Mouse (Mus musculus): ENCODE measurements at regions not wholly inside any gene's neighbourhood (a gene's known extent, or its start where the extent isn't known, plus 50 kb on each side); places are given as distances from the start of the nearest gene placed in this dataset.

- in situ Hi-C loops (cut with MseI, MboI) = no loop called here
Measured at GRCm38 (mm10) chr3:34465040-34465831, 185.0 kb upstream of the Sox2 start.

- in situ Hi-C loops (cut with MseI, MboI) = no loop called here
Measured at GRCm38 (mm10) chr3:34458766-34459165, 191.4 kb upstream of the Sox2 start.

- in situ Hi-C loops (cut with MseI, MboI) = no loop called here
Measured at GRCm38 (mm10) chr3:34457821-34458220, 192.4 kb upstream of the Sox2 start.

- in situ Hi-C loops (cut with MseI, MboI) = no loop called here
Measured at GRCm38 (mm10) chr3:34456488-34457433, 193.4 kb upstream of the Sox2 start.

GRCm38 (mm10) chr3:34454026-34454624 is 196.1 kb upstream of the Sox2 start:
- in situ Hi-C loops (cut with MseI, MboI) = no loop called here

- in situ Hi-C loops (cut with MseI, MboI) = no loop called here
Measured at GRCm38 (mm10) chr3:34445354-34445753, 204.9 kb upstream of the Sox2 start.

GRCm38 (mm10) chr3:34444802-34445201 is 205.4 kb upstream of the Sox2 start:
- in situ Hi-C loops (cut with MseI, MboI) = no loop called here

- in situ Hi-C loops (cut with MseI, MboI) = no loop called here
Measured at GRCm38 (mm10) chr3:34443731-34444628, 206.2 kb upstream of the Sox2 start.

- in situ Hi-C loops (cut with MseI, MboI) = no loop called here
Measured at GRCm38 (mm10) chr3:34443307-34443706, 206.9 kb upstream of the Sox2 start.

GRCm38 (mm10) chr3:34441792-34442191 is 208.4 kb upstream of the Sox2 start:
- in situ Hi-C loops (cut with MseI, MboI) = no loop called here

- in situ Hi-C loops (cut with MseI, MboI) = no loop called here
Measured at GRCm38 (mm10) chr3:34441266-34441665, 208.9 kb upstream of the Sox2 start.

GRCm38 (mm10) chr3:34434901-34435300 is 215.3 kb upstream of the Sox2 start:
- in situ Hi-C loops (cut with MseI, MboI) = no loop called here

GRCm38 (mm10) chr3:34427967-34428366 is 222.2 kb upstream of the Sox2 start:
- in situ Hi-C loops (cut with MseI, MboI) = no loop called here

- in situ Hi-C loops (cut with MseI, MboI) = no loop called here
Measured at GRCm38 (mm10) chr3:34427495-34427894, 222.7 kb upstream of the Sox2 start.

- in situ Hi-C loops (cut with MseI, MboI) = no loop called here
Measured at GRCm38 (mm10) chr3:34426955-34427354, 223.2 kb upstream of the Sox2 start.

GRCm38 (mm10) chr3:34411915-34412306 is 238.3 kb upstream of the Sox2 start:
- in situ Hi-C loops (cut with MseI, MboI) = no loop called here

GRCm38 (mm10) chr3:34411142-34411914 is 238.9 kb upstream of the Sox2 start:
- in situ Hi-C loops (cut with MseI, MboI) = no loop called here

GRCm38 (mm10) chr3:34403586-34403985 is 246.6 kb upstream of the Sox2 start:
- in situ Hi-C loops (cut with MseI, MboI) = no loop called here

GRCm38 (mm10) chr3:34391275-34391674 is 258.9 kb upstream of the Sox2 start:
- in situ Hi-C loops (cut with MseI, MboI) = no loop called here

- in situ Hi-C loops (cut with MseI, MboI) = no loop called here
Measured at GRCm38 (mm10) chr3:34384965-34385505, 265.2 kb upstream of the Sox2 start.
